Mouse (Mus musculus) hindbrain, embryonic 10.5 days (tissue): ENCODE measurements around the gene Zfp287. TPM values are rescaled to one million over a fixed set of nuclear protein-coding genes. Genes with fewer than 3 reads are reported as not detected.
"Not testable (repeated sequence)": the region's sequence is repeated elsewhere in the genome, so short reads cannot be mapped to it uniquely, and the experiment has no call there.

ENCODE experiments used
- DNase-seq: peaks from one replicate; pipeline ENCODE4 v3.0.0-alpha.2; 2017; ENCODE audit warnings: low spot score
- H3K27ac ChIP-seq: fragments of 300-500 bp; sonication (generic); 2 replicates; pipeline ENCODE4 v1.5.1; 2016; ENCODE audit warnings: mild to moderate bottlenecking, moderate library complexity
- H3K27me3 ChIP-seq: fragments of 300-500 bp; sonication (generic); 2 replicates; pipeline ENCODE4 v1.6.1; 2016; ENCODE audit warnings: mild to moderate bottlenecking; ENCODE audit not compliant: poor library complexity, insufficient read depth, severe bottlenecking
- H3K36me3 ChIP-seq: fragments of 300-500 bp; sonication (generic); 2 replicates; pipeline ENCODE4 v1.6.1; 2016; ENCODE audit warnings: mild to moderate bottlenecking, moderate library complexity
- H3K4me1 ChIP-seq: fragments of 300-500 bp; sonication (generic); replicated peaks from 2 replicates; pipeline ENCODE4 v1.6.1; 2016; ENCODE audit warnings: mild to moderate bottlenecking
- H3K4me3 ChIP-seq: fragments of 300-500 bp; sonication (generic); 2 replicates; pipeline ENCODE4 v1.5.1; 2016; ENCODE audit warnings: mild to moderate bottlenecking, moderate library complexity
- H3K9me3 ChIP-seq: fragments of 300-500 bp; sonication (generic); 2 replicates; pipeline ENCODE4 v1.6.1; 2016; ENCODE audit warnings: mild to moderate bottlenecking, moderate library complexity
- WGBS: fragments of 180-500 bp; shearing (Covaris S2); methylation state at CpG from one replicate; pipeline ENCODE4 v1.1.7; 2016; 5-methylcytosine and 5-hydroxymethylcytosine counted together
- polyA plus RNA-seq: library from polyadenylated mRNA; unstranded; fragments of >200 nt; fragmentation: Nextera tagmentation; extraction: Ambion mirVana; gene quantifications from 2 replicates; pipeline ENCODE4 v1.2.1, GENCODE M21; 2016

The Zfp287 gene
- 13.4 and 13.9 TPM in 2 replicates for polyA plus RNA-seq

DNA sequence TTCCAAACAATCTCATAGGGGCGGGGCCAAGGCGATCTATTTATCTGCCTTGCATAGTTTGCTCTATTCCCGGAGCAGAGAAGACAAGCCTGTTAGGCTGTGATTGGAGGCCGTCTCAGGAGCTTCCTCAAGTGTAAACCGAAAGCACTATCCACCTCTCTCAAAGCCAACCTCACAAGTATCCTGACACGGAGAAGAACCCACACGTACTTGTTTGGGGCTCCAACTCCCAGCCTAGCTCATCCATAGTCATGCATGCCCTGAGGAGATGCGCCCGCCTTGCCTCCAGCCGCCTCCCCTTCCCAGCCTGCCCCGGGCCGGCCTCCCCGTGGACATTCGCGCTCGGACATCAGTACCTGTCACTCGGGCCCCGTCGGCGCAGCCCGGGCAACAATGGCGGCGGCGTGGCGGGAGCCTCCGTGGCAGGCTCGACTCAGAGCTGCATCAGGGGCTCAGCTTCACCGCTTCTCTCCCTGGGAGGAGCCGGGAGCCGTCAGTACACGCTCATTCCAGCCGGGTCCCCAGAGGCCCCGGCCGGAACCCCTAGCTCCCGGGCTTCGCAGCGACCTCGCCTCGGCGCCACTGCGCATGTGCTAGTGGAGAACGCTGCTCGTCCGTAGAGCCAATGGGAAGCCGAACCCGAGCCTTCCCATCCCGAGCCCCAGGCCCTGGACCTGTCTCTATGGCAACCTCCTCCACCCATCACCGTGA is at the start of gene Zfp287:
Zfp287 (minus strand) TSS at position 595 of the 711 bp plus-strand sequence.
- H3K4me1 ChIP-seq, result peaks cover 21% of the 10 kb centered on the region

DNA sequence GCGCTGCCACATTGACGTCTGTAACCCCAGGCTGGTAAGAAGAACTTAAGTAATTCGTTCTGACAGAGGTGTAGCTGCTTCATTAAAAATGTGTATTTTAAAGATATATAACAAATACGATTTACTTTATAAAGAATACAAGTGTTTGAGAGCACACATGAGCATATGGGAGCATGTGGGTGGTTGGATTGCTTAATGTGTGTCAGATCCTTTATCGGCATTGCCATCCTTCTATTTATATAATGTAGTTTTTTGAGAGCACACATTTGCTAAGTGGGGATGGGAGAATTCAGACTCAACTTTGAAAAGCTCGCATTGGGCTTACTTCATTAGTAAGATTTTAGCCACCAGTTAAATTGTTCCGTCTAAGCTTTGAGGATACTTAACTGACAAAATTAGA is 44.8 kb upstream of the Zfp287 start:
- H3K4me1 ChIP-seq, result no peaks in the 10 kb centered on the region
- DNase-seq, result no peak
- peaks cover 70% of the 10 kb centered on the region for H3K9me3 ChIP-seq
- peaks cover 69% of the 10 kb centered on the region for H3K36me3 ChIP-seq
- WGBS, result 93% methylated on average over 7 of the region's 7 CpGs
- no peaks in the 10 kb centered on the region for H3K27me3 ChIP-seq
- no peak overlapping the region for H3K4me3 ChIP-seq
- no peak overlapping the region for H3K27ac ChIP-seq

More for the DNA sequence above, at the start of gene Zfp287:
- no peaks in the 10 kb centered on the region for H3K27me3 ChIP-seq
- H3K9me3 ChIP-seq, result no peaks in the 10 kb centered on the region
- peak; percentile 95 for DNase-seq
- WGBS, result under 1% methylated on average over 48 of the region's 48 CpGs
- H3K36me3 ChIP-seq, result peaks cover 22% of the 10 kb centered on the region
- peak within 1 kb of the TSS; percentile 97 for H3K27ac ChIP-seq
- peak within 1 kb of the TSS; percentile 81 for H3K4me3 ChIP-seq

DNA sequence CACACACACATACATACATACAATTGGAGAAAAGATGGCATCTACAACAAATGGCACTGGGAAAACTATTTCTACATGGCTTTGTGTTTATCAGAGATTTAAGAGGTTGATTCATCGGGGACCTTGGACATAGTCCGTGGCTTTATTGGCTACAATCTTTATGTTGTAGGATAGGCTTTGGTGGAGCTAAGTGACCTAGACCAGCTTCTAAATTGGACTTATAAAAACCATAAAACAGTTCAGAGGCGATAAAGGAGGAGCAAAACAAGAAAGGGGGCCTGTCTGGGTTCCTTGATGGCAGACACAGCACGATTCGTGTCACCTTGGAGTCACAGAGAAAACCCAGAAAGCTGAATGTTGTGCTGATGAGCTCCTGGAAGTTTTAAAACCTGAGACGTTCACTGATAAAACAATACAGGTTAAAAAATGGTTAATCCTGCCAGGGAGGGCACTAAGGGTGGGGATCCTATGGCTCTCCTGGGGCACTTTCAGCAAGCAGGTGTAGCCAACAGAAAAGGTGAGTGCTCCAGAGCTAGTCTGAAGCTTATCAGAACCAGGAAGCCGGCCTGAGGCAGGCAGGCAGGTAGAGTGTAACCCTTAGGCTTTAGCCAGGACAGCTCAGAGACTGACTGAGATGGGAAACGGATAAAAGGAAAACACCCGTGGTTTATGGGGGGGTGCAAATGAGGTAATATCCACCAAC is 29.2 kb upstream of the Zfp287 start:
- Histone ChIP-seq H3K4me1 (peaks cover 11% of the 10 kb centered on the region), H3K9me3 (0 out of 2 replicates have a peak, but pooled peaks cover 1% of the 10 kb centered on the region), H3K27ac (no peak overlapping the region), H3K27me3 (peaks cover 18% of the 10 kb centered on the region), H3K36me3 (no peaks in the 10 kb centered on the region), H3K4me3 (no peak overlapping the region)
- WGBS, result 78% methylated on average over 9 of the region's 9 CpGs
- DNase-seq, result no peak

DNA sequence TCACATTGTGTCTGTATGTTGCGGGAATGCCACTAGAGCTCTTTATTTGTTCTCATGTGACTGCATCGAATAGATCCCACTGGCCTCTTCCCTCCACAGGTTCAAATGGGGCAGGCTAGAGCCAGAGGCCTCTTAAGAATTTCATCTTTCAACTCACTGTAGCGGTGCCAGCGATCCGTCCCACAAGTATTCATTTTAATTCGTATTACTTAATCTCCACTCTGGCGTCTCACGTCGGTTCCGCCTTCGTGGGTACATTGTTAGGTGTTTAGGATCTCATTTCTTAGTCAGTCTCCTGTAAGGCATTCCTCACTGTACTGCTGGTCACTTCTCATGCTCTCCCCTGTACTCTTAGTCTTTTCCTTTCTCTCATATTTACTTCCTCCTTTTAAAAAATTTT is 26.8 kb upstream of the Zfp287 start:
- WGBS, result 91% methylated on average over 11 of the region's 11 CpGs
- Histone ChIP-seq H3K27me3 (peaks cover 28% of the 10 kb centered on the region), H3K4me1 (peaks cover 11% of the 10 kb centered on the region), H3K9me3 (no peaks in the 10 kb centered on the region), H3K36me3 (no peaks in the 10 kb centered on the region), H3K27ac (no peak overlapping the region), H3K4me3 (no peak overlapping the region)
- no peak for DNase-seq

DNA sequence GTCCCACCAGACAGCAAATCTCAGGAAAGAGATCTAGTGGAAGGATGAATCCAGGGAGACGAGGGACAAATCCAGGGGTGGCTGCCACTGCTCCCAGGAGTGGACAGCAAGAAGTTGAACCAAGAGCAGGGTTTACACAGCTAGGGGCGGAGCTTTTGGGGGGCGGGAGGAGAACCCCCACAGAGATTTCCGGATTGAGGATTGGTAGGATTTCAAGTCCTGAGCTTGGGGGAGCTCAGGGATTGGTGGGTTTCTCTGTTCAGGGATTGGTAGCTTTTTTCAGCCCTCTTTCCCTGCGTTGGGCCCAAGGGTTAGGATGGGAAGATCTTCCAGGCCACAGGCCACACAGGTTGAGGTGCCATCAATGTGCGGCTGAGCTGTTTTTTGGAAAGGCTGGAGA is 26.2 kb upstream of the Zfp287 start:
- DNase-seq, result no peak
- Histone ChIP-seq H3K27ac (no peak overlapping the region), H3K4me1 (peaks cover 11% of the 10 kb centered on the region), H3K27me3 (peaks cover 28% of the 10 kb centered on the region), H3K36me3 (no peaks in the 10 kb centered on the region), H3K4me3 (no peak overlapping the region), H3K9me3 (no peaks in the 10 kb centered on the region)
- 79% methylated on average over 6 of the region's 6 CpGs for WGBS

DNA sequence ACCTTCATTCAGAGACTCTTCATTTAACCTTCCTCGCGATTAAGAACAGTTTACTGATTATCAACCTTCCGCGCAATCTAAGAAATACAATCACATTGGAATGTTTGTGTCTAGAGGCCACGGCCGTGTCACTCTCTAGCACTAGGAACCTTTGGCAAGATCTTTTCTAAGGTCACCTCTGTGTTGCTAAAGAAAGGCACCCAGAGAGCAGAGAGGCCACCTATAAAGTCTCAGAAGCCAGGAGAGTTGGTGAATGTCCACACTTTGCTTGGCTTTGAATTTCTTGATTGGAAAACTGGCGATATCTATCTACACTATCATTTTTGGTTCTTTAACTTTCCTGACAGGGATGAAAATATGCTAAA is 25.4 kb upstream of the Zfp287 start:
- peaks cover 28% of the 10 kb centered on the region for H3K27me3 ChIP-seq
- DNase-seq, result no peak
- H3K9me3 ChIP-seq, result no peaks in the 10 kb centered on the region
- 6% methylated on average over 7 of the region's 7 CpGs for WGBS
- no peaks in the 10 kb centered on the region for H3K36me3 ChIP-seq
- H3K27ac ChIP-seq, result 0 out of 2 replicates have a peak overlapping the region, but pooled peaks have one; percentile 1
- H3K4me3 ChIP-seq, result peak overlapping the region; percentile 34
- H3K4me1 ChIP-seq, result peaks cover 11% of the 10 kb centered on the region

DNA sequence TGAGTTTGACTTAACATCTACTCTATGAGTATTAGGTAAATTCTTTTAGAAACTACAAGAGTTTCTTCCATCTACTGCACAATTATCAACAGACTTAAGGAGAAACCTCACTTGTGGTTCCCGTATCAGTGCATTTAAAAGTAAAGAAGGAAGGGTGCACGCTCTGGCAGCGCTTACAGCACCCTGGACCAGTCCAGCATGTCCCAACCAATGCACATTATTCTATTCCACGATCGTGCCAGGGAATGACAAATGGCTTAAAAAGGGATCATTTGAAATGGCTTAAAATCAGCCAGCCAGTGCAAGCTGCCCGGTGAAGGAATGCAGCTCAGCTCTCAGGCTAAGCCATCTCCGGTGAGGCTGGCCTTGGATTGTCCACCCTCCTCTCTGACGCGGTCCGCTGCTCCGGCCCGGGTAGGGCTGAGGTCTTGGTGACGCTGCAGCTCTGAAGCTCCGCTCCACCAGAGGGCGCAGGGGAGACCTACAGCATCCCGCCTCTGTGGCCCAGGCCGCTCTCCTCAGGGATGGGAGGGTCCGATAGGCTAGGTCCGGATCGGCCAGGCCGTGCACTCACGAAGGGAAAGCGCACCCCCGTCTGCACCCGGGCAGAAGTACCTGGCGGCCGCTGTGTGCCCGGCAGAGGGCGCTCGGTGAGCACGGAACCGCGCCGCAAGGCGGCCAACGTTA is 24.9 kb upstream of the Zfp287 start:
- Histone ChIP-seq H3K4me3 (peak overlapping the region; percentile 34), H3K27me3 (peaks cover 28% of the 10 kb centered on the region)
- WGBS, result 9% methylated on average over 36 of the region's 36 CpGs

DNA sequence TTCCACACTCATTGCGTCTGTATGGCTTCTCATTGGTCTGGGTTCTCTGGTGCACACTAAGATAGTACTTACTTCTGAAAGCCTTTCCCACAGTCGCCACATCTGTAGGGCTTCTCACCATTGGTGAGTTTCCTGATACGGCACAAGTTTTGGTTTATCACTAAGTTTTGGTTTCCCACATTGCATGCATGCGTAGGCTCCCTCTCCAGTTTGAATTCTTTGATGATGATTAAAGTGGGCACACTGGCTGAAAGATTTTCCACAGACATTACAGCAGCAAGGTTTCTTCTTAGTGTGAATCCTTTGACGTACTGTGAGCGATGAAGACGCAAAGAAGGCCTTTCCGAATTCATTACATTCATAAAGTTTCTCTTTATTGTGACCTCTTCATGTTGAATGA is 21.1 kb upstream of the Zfp287 start, which contains the start of gene Gm10428:
Gm10428 (plus strand) TSS at position 321 of the 400 bp plus-strand sequence.
- H3K36me3 ChIP-seq, result no peaks in the 10 kb centered on the region
- H3K27ac ChIP-seq, result no peak within 1 kb of the TSS
- 92% methylated on average over 8 of the region's 8 CpGs for WGBS
- peaks cover 36% of the 10 kb centered on the region for H3K27me3 ChIP-seq
- no peaks in the 10 kb centered on the region for H3K9me3 ChIP-seq
- H3K4me3 ChIP-seq, result no peak within 1 kb of the TSS
- H3K4me1 ChIP-seq, result peaks cover 11% of the 10 kb centered on the region
- no peak for DNase-seq

More for the DNA sequence above, 24.9 kb upstream of the Zfp287 start:
- peak; percentile 97 for DNase-seq
- H3K27ac ChIP-seq, result 0 out of 2 replicates have a peak overlapping the region, but pooled peaks have one; percentile 1
- peaks cover 11% of the 10 kb centered on the region for H3K4me1 ChIP-seq
- no peaks in the 10 kb centered on the region for H3K36me3 ChIP-seq
- H3K9me3 ChIP-seq, result no peaks in the 10 kb centered on the region

DNA sequence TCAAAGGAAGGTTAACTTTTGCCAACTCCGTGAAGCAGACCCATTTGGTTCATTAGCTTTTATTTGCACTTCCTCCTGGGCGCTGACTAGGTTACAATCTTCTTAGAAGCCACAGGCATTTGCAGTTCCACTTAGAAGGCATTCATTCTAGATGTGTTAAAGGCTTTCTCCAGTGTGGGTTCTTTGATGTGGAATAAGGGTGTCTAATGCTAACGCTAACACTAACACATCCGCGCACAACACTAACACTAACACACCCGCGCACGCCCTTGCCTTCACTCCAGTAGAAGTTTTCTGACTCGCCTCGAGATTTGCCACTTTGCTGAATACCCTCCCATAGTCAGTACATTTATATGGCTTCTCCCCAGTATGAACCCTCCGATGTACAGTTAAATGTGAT is 20.5 kb upstream of the Zfp287 start:
- peaks cover 36% of the 10 kb centered on the region for H3K27me3 ChIP-seq
- no peaks in the 10 kb centered on the region for H3K36me3 ChIP-seq
- no peak for DNase-seq
- H3K4me1 ChIP-seq, result peaks cover 8% of the 10 kb centered on the region
- H3K4me3 ChIP-seq, result no peak overlapping the region
- no peaks in the 10 kb centered on the region for H3K9me3 ChIP-seq
- WGBS, result 79% methylated on average over 11 of the region's 11 CpGs
- no peak overlapping the region for H3K27ac ChIP-seq

DNA sequence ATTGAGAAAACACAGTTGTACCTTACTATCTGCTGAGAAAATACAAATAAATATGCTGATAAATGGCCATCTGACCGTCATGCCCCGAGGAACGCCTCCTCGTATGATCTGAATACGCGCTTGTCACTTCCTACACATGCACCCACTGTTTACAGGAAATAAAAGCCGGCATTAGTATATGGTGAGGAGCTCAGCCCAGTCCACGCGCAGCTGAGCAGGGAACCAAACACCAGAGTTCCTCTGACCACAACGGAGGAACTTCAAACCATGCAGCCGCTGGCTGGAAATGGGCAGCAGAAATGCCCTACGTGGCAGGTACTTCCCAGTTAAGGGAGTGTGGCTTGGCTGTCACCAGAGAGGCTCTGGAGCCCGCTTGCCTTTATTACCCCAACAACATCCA is 17.7 kb upstream of the Zfp287 start:
- H3K9me3 ChIP-seq, H3K36me3 ChIP-seq, H3K4me3 ChIP-seq, H3K27ac ChIP-seq, DNase-seq: not testable (repeated sequence)
- peaks cover 10% of the 10 kb centered on the region; the same call in 1 of the 2 replicates for H3K4me1 ChIP-seq
- H3K27me3 ChIP-seq, result peaks cover 38% of the 10 kb centered on the region
- 90% methylated on average over 13 of the region's 13 CpGs for WGBS

DNA sequence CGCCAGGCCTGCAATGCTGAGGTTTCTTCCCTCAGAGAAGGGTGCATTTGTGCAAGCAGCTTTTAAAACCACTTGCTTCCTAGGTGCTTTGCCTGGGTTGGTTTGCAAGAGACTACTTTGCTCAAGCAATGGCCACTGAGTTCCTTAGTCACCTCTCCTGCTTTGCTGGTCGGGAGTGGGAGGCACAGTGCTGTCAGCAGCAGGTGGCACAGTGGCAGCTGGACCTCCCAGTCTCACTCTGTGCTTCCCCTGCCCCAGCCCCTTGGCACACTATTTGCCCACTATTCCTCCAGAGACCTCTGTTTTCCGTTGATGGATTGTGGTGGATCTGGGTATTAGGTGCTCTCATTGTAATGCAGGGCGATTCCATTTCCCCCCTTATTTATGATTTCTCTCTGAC is 16.4 kb upstream of the Zfp287 start:
- WGBS, result 81% methylated on average over 4 of the region's 4 CpGs

DNA sequence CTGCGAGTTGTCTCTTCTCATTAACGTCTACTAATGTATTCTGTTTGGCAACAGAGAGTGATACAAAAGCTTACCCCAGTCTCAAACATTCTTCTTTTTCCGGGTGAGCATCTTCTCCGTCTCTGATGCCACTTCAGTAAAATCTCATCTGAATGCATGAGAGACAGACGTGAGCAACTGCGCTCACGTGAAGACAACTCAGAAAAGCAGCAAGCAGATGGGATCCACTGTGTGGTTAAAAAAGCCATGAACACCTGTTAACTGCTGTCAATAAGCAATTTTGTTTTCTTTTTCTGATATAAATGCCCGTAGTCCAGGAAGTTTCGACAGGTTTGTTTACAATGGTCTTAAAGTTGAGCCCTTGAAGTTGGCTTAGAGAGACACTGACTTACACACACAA is 15.5 kb upstream of the Zfp287 start:
- Histone ChIP-seq H3K9me3 (no peaks in the 10 kb centered on the region), H3K4me3 (no peak overlapping the region), H3K4me1 (peaks cover 10% of the 10 kb centered on the region; the same call in 1 of the 2 replicates), H3K27me3 (peaks cover 38% of the 10 kb centered on the region), H3K27ac (no peak overlapping the region), H3K36me3 (no peaks in the 10 kb centered on the region)
- 82% methylated on average over 9 of the region's 9 CpGs for WGBS
- no peak for DNase-seq

More for the DNA sequence above, 16.4 kb upstream of the Zfp287 start:
- Histone ChIP-seq H3K9me3 (no peaks in the 10 kb centered on the region), H3K27me3 (peaks cover 38% of the 10 kb centered on the region), H3K4me3 (no peak overlapping the region), H3K36me3 (no peaks in the 10 kb centered on the region), H3K27ac (no peak overlapping the region), H3K4me1 (peaks cover 10% of the 10 kb centered on the region; the same call in 1 of the 2 replicates)
- DNase-seq, result no peak
